Mouse (Mus musculus): ENCODE measurements around the gene Olfm3.

DNA sequence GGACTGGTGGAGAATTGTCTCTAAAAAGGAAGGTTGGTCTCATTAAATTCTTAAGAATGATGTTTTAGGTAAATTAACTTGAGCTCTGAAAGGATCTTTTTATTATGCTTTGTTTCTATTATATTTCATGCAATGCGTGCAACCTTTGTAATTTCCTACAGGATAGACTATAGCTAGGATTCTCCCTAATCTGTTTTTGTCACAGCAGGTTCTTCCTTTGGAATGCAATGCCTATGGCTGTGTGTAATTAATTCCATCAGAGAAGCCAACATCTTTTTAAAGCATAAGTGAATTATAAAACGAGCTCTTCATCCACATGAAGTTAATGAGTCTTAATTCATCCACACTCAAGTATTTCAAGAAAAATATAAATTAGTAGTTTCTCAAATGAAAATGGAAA lies 177.5 kb downstream of the Olfm3 start:
- no peak for TF ChIP-seq CTCF (IDR thresholded peaks at IDR 0.05; ENCODE audit: low read depth, low read length)
- TF ChIP-seq POLR2A (IDR thresholded peaks at IDR 0.05; ENCODE audit: extremely low read depth, insufficient read depth, low read length), result no peak
